Mouse (Mus musculus): ENCODE data around the gene Pdia3. TPM values are rescaled to one million over a fixed set of nuclear protein-coding genes. Genes with fewer than 3 reads are reported as not detected.
A peak's percentile ranks its signal among the peaks of the same experiment; 100 is the strongest.

Pdia3 gene
- polyA plus RNA-seq, 1 experiment from 2014 or later: 811 TPM

DNA sequence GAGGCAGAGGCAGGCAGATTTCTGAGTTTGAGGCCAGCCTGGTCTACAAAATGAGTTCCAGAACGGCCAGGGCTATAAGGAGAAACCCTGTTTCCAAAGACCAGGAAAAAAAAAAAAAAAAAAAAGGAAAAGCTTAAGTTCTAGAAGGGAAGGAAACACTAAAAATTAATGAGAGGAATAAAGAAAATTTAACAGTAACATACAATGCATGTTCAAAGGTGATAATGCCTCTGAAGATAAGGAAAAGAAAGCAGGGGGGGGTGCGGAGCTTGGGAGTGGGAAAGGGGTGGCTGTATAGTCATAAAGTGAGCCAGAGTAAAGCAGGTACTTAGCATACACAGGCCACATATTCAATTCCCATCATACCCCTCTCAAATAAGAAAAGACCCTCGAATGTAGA lies 31.5 kb downstream of the Pdia3 start:
- Histone ChIP-seq H3K36me3 (peaks cover 2% of the 10 kb centered on the region; the same call in 1 of the 2 replicates), H3K4me2 (no peak overlapping the region), H3K27me3 (no peaks in the 10 kb centered on the region), H3K4me1 (peaks cover 28% of the 10 kb centered on the region), H3K27ac (no peak overlapping the region), H3K9ac (no peak overlapping the region), H3K9me3 (replicated peaks) (no peaks in the 10 kb centered on the region), H3K4me3 (replicated peaks) (no peak overlapping the region)
- ATAC-seq (replicated peaks; ENCODE audit: low FRiP score): no peak
- 86% methylated on average over 3 of the region's 3 CpGs for WGBS

DNA sequence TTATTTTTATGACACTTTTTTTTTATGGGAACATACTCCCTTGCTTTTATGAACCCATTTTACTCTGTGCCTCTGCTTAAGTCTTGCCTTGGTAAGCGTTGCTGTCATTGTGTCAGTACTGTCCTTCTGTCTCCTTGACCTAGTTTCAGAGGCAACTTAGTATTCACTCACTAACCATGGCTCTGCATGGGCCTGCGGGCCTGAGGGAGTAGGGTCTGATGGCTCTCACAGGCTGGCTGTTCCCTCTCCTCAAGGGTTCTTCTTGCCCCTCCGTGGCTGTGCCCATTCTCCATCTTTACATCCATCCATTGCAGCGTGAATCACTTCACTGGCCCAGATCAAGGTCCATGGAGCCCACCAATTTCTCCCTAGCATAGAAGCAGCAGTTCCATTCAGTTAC lies 32.9 kb downstream of the Pdia3 start:
- H3K27me3 ChIP-seq: no peaks in the 10 kb centered on the region
- no peak overlapping the region for H3K27ac ChIP-seq
- no peak overlapping the region for H3K4me3 ChIP-seq (replicated peaks)
- WGBS: 88% methylated on average over 4 of the region's 4 CpGs
- peaks cover 7% of the 10 kb centered on the region for H3K36me3 ChIP-seq
- H3K9me3 ChIP-seq (replicated peaks): no peaks in the 10 kb centered on the region
- ATAC-seq (replicated peaks; ENCODE audit: low FRiP score): no peak
- H3K4me1 ChIP-seq: peaks cover 39% of the 10 kb centered on the region
- H3K4me2 ChIP-seq: no peak overlapping the region
- H3K9ac ChIP-seq: no peak overlapping the region

DNA sequence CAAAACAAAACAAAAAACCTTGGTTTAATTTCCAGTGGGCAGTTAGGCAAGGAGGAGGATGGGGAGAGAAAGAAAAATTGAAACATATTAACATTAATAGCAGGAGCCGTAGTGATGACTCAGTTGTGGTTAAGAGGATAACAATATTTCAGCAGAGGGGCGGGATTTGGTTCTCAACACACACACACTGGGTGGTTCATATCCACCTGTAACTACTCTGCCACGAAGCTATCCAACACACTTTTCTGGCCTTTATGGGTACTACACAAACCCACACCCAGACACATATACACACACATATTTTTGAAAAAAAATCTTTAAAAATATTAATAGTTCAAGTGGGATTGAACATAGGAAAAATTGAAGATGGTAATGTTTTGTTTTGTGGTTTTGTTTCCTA lies 33.4 kb downstream of the Pdia3 start:
- Histone ChIP-seq H3K36me3 (peaks cover 9% of the 10 kb centered on the region), H3K27me3 (no peaks in the 10 kb centered on the region), H3K9ac (no peak overlapping the region), H3K4me3 (replicated peaks) (no peak overlapping the region), H3K4me2 (no peak overlapping the region), H3K27ac (no peak overlapping the region), H3K9me3 (replicated peaks) (no peaks in the 10 kb centered on the region), H3K4me1 (peaks cover 35% of the 10 kb centered on the region)
- WGBS: 75% methylated on average over 3 of the region's 3 CpGs
- no peak for ATAC-seq (replicated peaks; ENCODE audit: low FRiP score)

DNA sequence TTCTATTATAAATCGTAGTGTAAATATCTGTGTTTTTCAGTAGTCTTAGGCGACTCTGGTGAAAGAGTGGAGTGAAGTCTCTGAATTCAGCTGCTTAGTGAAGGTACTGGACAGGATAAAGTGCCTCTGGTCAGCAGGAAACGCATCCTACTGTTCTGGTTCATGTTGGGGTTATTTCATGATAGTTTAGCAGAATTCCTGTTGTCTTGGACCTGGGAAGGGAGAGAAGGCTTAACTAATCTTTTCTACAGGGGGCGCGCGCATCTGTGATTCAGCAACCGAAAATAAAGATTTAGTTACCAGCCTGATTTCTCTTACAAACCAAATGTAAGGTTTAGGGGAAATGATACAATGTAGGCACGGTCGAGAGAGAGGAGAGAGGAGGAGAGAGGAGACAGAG lies 34.6 kb downstream of the Pdia3 start:
- WGBS: 14% methylated on average over 9 of the region's 9 CpGs

DNA sequence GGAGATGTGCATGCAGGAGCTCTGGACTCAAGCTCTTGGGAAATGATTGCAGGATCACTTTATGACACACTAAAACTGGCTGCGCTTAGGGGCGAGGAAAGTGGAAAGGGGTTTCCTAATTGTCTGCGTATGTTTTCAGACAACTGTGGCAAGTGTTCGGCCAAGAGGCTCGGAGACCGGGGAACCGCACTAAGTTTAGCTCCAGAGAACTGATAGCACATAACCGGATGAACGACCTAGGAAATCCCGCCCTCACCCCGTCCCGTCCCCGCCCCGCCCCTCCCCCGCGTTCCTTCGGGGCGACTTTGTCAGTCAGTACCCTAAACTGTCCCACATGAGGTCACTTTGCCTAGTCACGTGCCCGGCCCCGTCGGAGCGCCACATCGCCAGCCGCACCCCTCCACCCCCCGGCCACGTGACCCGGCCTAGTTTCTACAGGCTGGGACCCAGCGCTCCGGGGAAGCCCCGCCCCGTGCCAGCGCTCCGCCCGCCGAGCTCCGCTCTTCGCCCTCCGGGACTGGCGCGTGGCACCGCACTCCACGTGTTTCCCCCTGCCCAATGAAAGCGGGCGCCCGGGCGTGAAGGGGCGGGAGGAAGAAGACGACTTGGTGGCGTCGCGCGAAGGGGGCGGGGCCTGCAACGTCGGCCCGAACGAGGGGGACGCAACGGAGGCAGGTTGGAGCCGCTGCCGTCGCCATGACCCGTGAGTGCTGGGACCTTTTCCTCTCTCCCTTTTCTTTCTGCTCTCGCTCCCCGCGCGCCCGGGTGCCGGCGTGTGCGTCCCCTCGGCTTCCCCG lies 35.4 kb downstream of the Pdia3 start, which contains the start of gene Serf2:
Serf2 (plus strand) TSS at position 457 of the 797 bp plus-strand sequence.
- Histone ChIP-seq H3K4me3 (replicated peaks) (peak within 1 kb of the TSS; percentile 100), H3K4me2 (peak within 1 kb of the TSS; percentile 85), H3K9ac (peak within 1 kb of the TSS; percentile 99), H3K4me1 (peaks cover 27% of the 10 kb centered on the region), H3K36me3 (peaks cover 29% of the 10 kb centered on the region), H3K27ac (peak within 1 kb of the TSS; percentile 98), H3K9me3 (replicated peaks) (no peaks in the 10 kb centered on the region), H3K27me3 (no peaks in the 10 kb centered on the region)
- WGBS: 2% methylated on average over 63 of the region's 74 CpGs
- peak; percentile 99 for ATAC-seq (replicated peaks; ENCODE audit: low FRiP score)

More for the DNA sequence above, 34.6 kb downstream of the Pdia3 start:
- no peaks in the 10 kb centered on the region for H3K9me3 ChIP-seq (replicated peaks)
- peaks cover 21% of the 10 kb centered on the region for H3K36me3 ChIP-seq
- H3K4me3 ChIP-seq (replicated peaks): peak overlapping the region; percentile 100
- peaks cover 29% of the 10 kb centered on the region for H3K4me1 ChIP-seq
- H3K9ac ChIP-seq: peak overlapping the region; percentile 60
- H3K27ac ChIP-seq: peak overlapping the region; percentile 98
- H3K4me2 ChIP-seq: peak overlapping the region; percentile 85
- ATAC-seq (replicated peaks; ENCODE audit: low FRiP score): no peak
- H3K27me3 ChIP-seq: no peaks in the 10 kb centered on the region

DNA sequence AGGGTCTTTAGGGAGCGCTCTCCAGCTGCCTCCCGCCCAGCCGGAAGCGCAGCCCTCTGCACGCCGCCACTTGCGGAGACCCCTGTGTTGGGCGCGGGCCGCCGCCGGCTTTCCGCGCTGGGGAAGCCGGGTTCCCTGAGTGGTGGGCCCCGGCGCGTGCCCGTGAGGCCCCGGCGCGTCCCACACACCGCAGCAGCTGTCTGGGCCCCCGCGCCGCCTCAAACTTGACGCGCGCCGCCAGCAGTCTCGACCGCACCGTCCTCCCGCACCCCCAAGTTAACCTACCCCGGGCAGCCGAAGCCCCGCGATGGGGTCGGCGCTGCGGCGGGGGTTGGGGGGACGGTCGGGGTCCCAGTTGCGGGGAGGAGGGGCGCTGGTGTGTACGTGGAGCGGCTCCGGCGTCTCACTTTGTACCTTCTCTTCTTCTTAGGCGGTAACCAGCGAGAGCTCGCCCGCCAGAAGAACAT lies 36.0 kb downstream of the Pdia3 start:
- H3K4me1 ChIP-seq: peaks cover 27% of the 10 kb centered on the region
- ATAC-seq (replicated peaks; ENCODE audit: low FRiP score): peak; percentile 65
- H3K4me3 ChIP-seq (replicated peaks): peak overlapping the region; percentile 100
- WGBS: under 1% methylated on average over 54 of the region's 54 CpGs
- H3K9ac ChIP-seq: peak overlapping the region; percentile 99
- peak overlapping the region; percentile 85 for H3K4me2 ChIP-seq
- H3K9me3 ChIP-seq (replicated peaks): no peaks in the 10 kb centered on the region
- peaks cover 35% of the 10 kb centered on the region for H3K36me3 ChIP-seq
- H3K27ac ChIP-seq: peak overlapping the region; percentile 98
- no peaks in the 10 kb centered on the region for H3K27me3 ChIP-seq

DNA sequence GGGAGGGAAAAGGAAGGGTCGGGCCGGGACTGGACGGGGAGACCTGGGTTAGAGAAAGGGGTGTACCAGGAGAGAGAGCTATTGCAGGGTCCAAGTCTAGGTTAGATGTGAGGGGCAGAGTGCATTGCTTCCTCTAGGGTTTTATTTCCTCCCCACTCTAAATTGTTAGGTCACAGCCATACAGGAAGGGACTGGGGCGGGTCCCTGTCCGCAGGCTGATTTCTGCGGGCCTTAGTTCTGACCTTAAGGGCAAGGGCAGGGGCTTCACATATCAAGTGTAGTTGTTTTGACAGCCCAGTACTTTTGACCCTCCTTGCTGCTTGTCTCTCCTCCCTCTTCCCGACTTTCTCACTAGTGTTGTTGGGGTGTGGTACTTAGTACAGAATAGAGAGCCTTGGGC lies 36.5 kb downstream of the Pdia3 start:
- 0% methylated on average over 7 of the region's 7 CpGs for WGBS
- Histone ChIP-seq H3K4me2 (peak overlapping the region; percentile 85), H3K27ac (peak overlapping the region; percentile 98), H3K36me3 (peaks cover 40% of the 10 kb centered on the region), H3K4me3 (replicated peaks) (peak overlapping the region; percentile 100), H3K9me3 (replicated peaks) (no peaks in the 10 kb centered on the region), H3K27me3 (no peaks in the 10 kb centered on the region), H3K9ac (peak overlapping the region; percentile 99), H3K4me1 (peaks cover 27% of the 10 kb centered on the region)
- ATAC-seq (replicated peaks; ENCODE audit: low FRiP score): no peak

DNA sequence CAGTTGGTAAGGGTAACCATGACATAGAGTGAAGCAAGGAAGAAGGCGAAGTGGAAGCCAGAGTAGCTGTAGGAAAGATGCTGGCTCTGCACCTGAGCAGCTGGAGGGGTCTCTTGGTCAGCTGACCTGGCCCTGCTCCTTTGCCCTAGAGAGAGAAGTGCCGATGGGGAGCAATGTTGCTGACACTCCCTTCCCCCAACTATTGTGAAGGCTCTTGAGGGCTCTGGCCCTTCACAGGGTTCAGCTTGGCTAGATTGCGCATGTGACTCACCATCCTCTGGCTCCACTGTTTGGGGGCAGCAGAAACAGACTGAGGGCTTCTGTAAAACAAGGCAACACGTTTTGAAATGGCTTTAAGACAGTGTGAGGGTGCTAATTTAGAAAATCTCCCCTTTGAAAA lies 38.8 kb downstream of the Pdia3 start:
- no peak overlapping the region for H3K27ac ChIP-seq
- H3K4me3 ChIP-seq (replicated peaks): no peak overlapping the region
- WGBS: 83% methylated on average over 4 of the region's 4 CpGs
- no peak overlapping the region for H3K4me2 ChIP-seq
- H3K9ac ChIP-seq: no peak overlapping the region
- peaks cover 42% of the 10 kb centered on the region for H3K36me3 ChIP-seq
- ATAC-seq (replicated peaks; ENCODE audit: low FRiP score): no peak
- no peaks in the 10 kb centered on the region for H3K9me3 ChIP-seq (replicated peaks)
- H3K27me3 ChIP-seq: no peaks in the 10 kb centered on the region
- H3K4me1 ChIP-seq: peaks cover 33% of the 10 kb centered on the region

DNA sequence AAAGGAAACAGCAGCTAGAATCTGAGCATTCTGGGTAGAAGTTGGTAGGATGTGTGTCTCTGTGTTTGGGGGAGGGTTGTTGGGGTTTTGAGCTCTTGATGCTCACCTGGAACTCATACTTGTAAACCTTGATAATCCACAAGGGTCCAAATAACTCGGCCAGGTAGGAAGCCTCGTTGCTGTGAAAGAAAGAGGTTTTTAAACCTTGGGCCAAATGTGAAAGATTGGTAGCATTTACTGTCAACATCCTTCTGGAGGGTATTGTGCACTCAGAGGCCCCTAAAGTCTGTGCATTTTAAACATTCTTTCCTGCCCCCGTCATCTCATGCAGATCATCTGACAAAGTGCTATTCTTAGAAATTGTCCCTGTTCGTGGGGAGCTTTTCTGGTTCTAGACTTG lies 39.4 kb downstream of the Pdia3 start, which contains the start of gene Hypk:
Hypk (plus strand) TSS at position 301 of the 400 bp plus-strand sequence.
- no peaks in the 10 kb centered on the region for H3K9me3 ChIP-seq (replicated peaks)
- peaks cover 42% of the 10 kb centered on the region for H3K36me3 ChIP-seq
- 77% methylated on average over 4 of the region's 4 CpGs for WGBS
- no peak within 1 kb of the TSS for H3K4me2 ChIP-seq
- H3K4me3 ChIP-seq (replicated peaks): no peak within 1 kb of the TSS
- H3K27me3 ChIP-seq: no peaks in the 10 kb centered on the region
- ATAC-seq (replicated peaks; ENCODE audit: low FRiP score): no peak
- H3K9ac ChIP-seq: no peak within 1 kb of the TSS
- no peak within 1 kb of the TSS for H3K27ac ChIP-seq
- H3K4me1 ChIP-seq: peaks cover 32% of the 10 kb centered on the region

DNA sequence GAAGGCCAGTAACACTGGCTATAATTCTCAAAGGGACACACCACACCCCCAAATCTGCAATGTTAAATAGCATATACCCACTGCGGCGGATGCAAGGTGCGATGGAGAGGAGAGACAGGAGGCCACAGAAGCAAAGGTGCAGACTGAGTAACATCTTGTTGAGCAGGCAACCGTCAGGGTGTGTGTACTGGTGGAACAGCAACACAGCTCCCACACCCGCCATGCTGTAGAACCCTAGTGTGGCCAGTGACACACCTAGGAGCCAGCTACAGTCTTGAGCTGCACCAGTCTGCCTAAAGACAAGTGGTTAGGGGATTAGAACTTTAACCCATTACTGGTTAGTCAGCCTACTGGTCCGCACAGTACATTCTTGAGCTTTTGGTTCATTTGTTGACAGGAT lies 40.3 kb downstream of the Pdia3 start:
- no peak overlapping the region for H3K27ac ChIP-seq
- no peak overlapping the region for H3K9ac ChIP-seq
- H3K4me2 ChIP-seq: no peak overlapping the region
- peaks cover 49% of the 10 kb centered on the region for H3K36me3 ChIP-seq
- no peak overlapping the region for H3K4me3 ChIP-seq (replicated peaks)
- ATAC-seq (replicated peaks; ENCODE audit: low FRiP score): no peak
- H3K9me3 ChIP-seq (replicated peaks): no peaks in the 10 kb centered on the region
- peaks cover 31% of the 10 kb centered on the region for H3K4me1 ChIP-seq
- 89% methylated on average over 6 of the region's 6 CpGs for WGBS
- H3K27me3 ChIP-seq: no peaks in the 10 kb centered on the region

DNA sequence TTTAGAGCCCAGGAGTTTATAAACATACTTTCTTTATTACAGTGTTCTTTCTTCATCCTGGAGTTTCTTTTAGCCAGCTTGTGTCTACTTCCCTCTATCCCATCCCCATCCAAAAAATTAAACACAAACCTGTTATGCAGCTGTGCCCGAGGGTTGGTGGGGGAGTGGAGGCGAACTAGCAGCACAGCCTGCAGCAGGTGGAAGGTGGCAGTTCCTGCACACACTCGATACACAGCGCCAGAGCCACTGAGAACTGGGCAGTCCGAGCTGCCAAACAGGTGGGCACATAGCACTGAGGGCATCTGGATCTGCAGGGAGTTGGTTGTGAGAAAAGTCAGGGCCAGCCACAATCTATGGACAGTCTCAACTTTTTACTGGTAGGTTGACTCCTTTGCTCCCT lies 42.0 kb downstream of the Pdia3 start:
- H3K4me3 ChIP-seq (replicated peaks): no peak overlapping the region
- H3K27me3 ChIP-seq: no peaks in the 10 kb centered on the region
- H3K4me1 ChIP-seq: peaks cover 26% of the 10 kb centered on the region
- no peak overlapping the region for H3K9ac ChIP-seq
- WGBS: 83% methylated on average over 5 of the region's 5 CpGs
- peaks cover 63% of the 10 kb centered on the region for H3K36me3 ChIP-seq
- no peaks in the 10 kb centered on the region for H3K9me3 ChIP-seq (replicated peaks)
- no peak overlapping the region for H3K27ac ChIP-seq
- no peak for ATAC-seq (replicated peaks; ENCODE audit: low FRiP score)
- H3K4me2 ChIP-seq: no peak overlapping the region

DNA sequence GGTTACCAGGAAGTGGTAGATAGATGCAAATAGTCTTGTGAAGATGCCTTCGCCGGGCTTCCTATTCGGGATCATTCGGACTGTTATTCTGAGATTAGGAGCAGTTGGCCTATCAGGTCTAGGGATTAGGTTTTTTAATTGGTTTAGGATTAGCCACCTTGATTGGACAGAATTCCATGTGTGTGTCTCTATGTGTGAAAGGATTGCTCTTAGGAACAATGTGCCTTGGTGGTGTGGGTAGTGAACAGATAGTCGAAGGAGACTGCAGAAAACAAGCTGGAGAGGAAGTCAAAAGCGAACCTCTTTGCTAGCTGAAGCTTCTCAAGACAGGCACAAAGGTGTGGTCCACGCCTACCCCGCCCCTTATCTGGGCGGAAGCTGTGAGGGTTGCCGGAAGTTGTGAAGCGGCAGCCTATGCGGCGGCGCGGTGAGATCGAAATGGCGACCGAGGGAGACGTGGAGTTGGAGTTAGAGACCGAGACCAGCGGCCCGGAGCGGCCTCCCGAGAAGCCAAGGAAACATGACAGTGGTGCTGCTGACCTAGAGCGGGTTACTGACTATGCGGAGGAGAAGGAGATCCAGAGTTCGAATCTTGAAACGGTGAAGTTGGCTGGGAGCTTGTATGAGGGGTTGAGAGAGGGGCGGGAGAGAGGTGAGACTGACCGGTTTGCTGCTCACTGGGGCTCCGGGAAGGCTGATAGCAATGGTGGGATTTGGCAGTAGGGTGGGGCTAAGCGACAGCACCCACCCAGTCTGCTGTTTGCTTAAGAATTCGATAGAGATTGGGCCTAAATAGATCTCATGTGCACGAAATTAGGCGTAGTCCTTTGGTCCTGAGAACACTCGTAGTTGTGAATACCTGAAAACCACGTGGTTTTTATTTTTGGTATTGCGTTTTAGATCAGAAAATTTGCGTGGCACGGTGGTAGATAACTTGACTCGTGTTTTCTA lies 43.4 kb downstream of the Pdia3 start, which contains the start of gene Serinc4:
Serinc4 (minus strand) TSS at position 90 of the 951 bp plus-strand sequence.
- Histone ChIP-seq H3K27me3 (no peaks in the 10 kb centered on the region), H3K9ac (peak within 1 kb of the TSS; percentile 69), H3K4me2 (peak within 1 kb of the TSS; percentile 62), H3K36me3 (peaks cover 61% of the 10 kb centered on the region), H3K4me3 (replicated peaks) (peak within 1 kb of the TSS; percentile 83), H3K4me1 (peaks cover 17% of the 10 kb centered on the region), H3K27ac (peak within 1 kb of the TSS; percentile 88), H3K9me3 (replicated peaks) (no peaks in the 10 kb centered on the region)
- ATAC-seq (replicated peaks; ENCODE audit: low FRiP score): peak; percentile 95
- WGBS: 5% methylated on average over 41 of the region's 41 CpGs
